Comparison of ENCODE assay signal across 8 mouse cellular contexts in genomic region chr4:135617783-135618470, GRCm38 (mm10). TPM values are rescaled to one million over a fixed set of nuclear protein-coding genes. Genes with fewer than 3 reads are reported as not detected.
DNase-seq lines count a peak whose midpoint lies in the region; ATAC-seq and TF ChIP-seq lines count a peak whose summit lies in the region.

No protein-coding gene starts in this region.

- intact Hi-C loops in gastrocnemius, postnatal 14 days (cut with DNase I; ENCODE audit: low total_unique reads): no loop called here

- no peak for ATAC-seq in kidney, embryonic 14.5 days (ENCODE audit: low FRiP score, low TSS enrichment)
- ATAC-seq in hindbrain, embryonic 15.5 days (ENCODE audit: low FRiP score, low read depth): no peak

- H3K4me2 ChIP-seq in kidney, embryonic 14.5 days (replicated peaks; ENCODE audit: low read depth, low read length): peak overlapping the region; percentile 12; the same call in 1 of the 2 replicates
- H3K4me2 ChIP-seq in hindbrain, embryonic 15.5 days: peak overlapping the region; percentile 27

- H3K4me1 ChIP-seq in kidney, embryonic 14.5 days (ENCODE audit: control insufficient read depth, insufficient read depth, low read length): no peaks in the 10 kb centered on the region
- peaks cover 6 to 24% of the 10 kb centered on the region in 2 experiments for H3K4me1 ChIP-seq in ES-E14 (ENCODE audit: control insufficient read depth in 2 of 2, insufficient read depth in 2 of 2, low read length in 2 of 2, poor library complexity in 1 of 2)
- peaks cover 9% of the 10 kb centered on the region for H3K4me1 ChIP-seq in hindbrain, embryonic 15.5 days (replicated peaks)

- H3K27ac ChIP-seq in kidney, embryonic 14.5 days (ENCODE audit: low read depth, low read length): no peak overlapping the region
- H3K27ac ChIP-seq in ES-E14 (ENCODE audit: insufficient read depth, low read depth, low read length, poor library complexity, severe bottlenecking): peak overlapping the region; percentile 74
- H3K27ac ChIP-seq in hindbrain, embryonic 15.5 days (replicated peaks): no peak overlapping the region

- H3K4me3 ChIP-seq in kidney, embryonic 14.5 days (ENCODE audit: low read length): no peak overlapping the region; the same call in 1 of the 2 replicates
- peak overlapping the region in 1 of 2 experiments; percentile 6; a peak in 1 of 4 replicates for H3K4me3 ChIP-seq in ES-E14 (ENCODE audit: insufficient read depth in 1 of 2, low read depth in 1 of 2, low read length in 2 of 2, poor library complexity in 1 of 2, severe bottlenecking in 1 of 2)
- H3K4me3 ChIP-seq in hindbrain, embryonic 15.5 days: no peak overlapping the region

- 0 out of 2 replicates have a peak, but pooled peaks cover 3% of the 10 kb centered on the region for H3K27me3 ChIP-seq in kidney, embryonic 14.5 days (ENCODE audit: control insufficient read depth, insufficient read depth, low read length)
- no peaks in the 10 kb centered on the region; the same call in 1 of the 2 replicates for H3K27me3 ChIP-seq in hindbrain, embryonic 15.5 days

- 16% methylated on average over 16 of the region's 16 CpGs for WGBS in kidney, embryonic 14.5 days
- 14% methylated on average over 14 of the region's 16 CpGs for WGBS in hindbrain, embryonic 15.5 days

- no peaks in the 10 kb centered on the region for H3K36me3 ChIP-seq in kidney, embryonic 14.5 days (ENCODE audit: control insufficient read depth, insufficient read depth, low read length)
- H3K36me3 ChIP-seq in ES-E14 (ENCODE audit: control insufficient read depth, insufficient read depth, low read length, poor library complexity, severe bottlenecking): no peaks in the 10 kb centered on the region
- H3K36me3 ChIP-seq in hindbrain, embryonic 15.5 days: no peaks in the 10 kb centered on the region

- H3K9ac ChIP-seq in kidney, embryonic 14.5 days (ENCODE audit: low read depth, low read length): no peak overlapping the region; the same call in 1 of the 2 replicates
- H3K9ac ChIP-seq in ES-E14 (ENCODE audit: insufficient read depth, low read depth, low read length, poor library complexity, severe bottlenecking): peak overlapping the region; percentile 14; the same call in 1 of the 2 replicates
- H3K9ac ChIP-seq in hindbrain, embryonic 15.5 days: no peak overlapping the region

- no peak for DNase-seq in kidney, adult 11 months
- no peak for DNase-seq in ES-E14 (ENCODE audit: low read depth, low spot score)
- peak; percentile 9 for DNase-seq in right cerebral cortex, postnatal 25 days
- no peak for DNase-seq in cerebellum, postnatal 10 days
- no peak for DNase-seq in gastrocnemius, postnatal 14 days
- no peak for DNase-seq in adrenal gland, postnatal 36 days

- in situ Hi-C loops in ES-E14 (cut with MboI; ENCODE audit: low sequenced_read_pairs in 2 of 2, unreplicated experiment in 2 of 2): no loop called here

- peaks cover 4% of the 10 kb centered on the region; the same call in 1 of the 2 replicates for H3K9me3 ChIP-seq in kidney, embryonic 14.5 days (ENCODE audit: control insufficient read depth, low read length)
- H3K9me3 ChIP-seq in ES-E14 (ENCODE audit: control insufficient read depth, insufficient read depth, low read depth, low read length): no peaks in the 10 kb centered on the region
- no peaks in the 10 kb centered on the region for H3K9me3 ChIP-seq in hindbrain, embryonic 15.5 days

TF ChIP-seq in ES-E14, 5 proteins besides CTCF, POLR2A, EP300 and RAD21:
- TF ChIP-seq CHD2 (IDR thresholded peaks at IDR 0.05; ENCODE audit: low read depth, low read length): no peak
- TF ChIP-seq MAFK (IDR thresholded peaks at IDR 0.05; ENCODE audit: insufficient read depth, low read depth, low read length): no peak
- TF ChIP-seq ZC3H11A (IDR thresholded peaks at IDR 0.05; ENCODE audit: borderline replicate concordance, low read depth, low read length): no peak
- TF ChIP-seq ZNF384 (IDR thresholded peaks at IDR 0.05; ENCODE audit: low read depth, low read length): peak; percentile 36; the same call in 1 of the 2 replicates

RNA-seq across cellular contexts. Expression of gene Grhl3, which starts 44.5 kb away (rescaled TPM):
- 1.4 and 2.3 TPM in 2 replicates for polyA plus RNA-seq in kidney, embryonic 14.5 days (2014; fragmentation: Nextera tagmentation; extraction: Ambion mirVana)
- 6.2 and 6.7 TPM in 2 replicates for total RNA-seq in ES-E14 (2012; rRNA removed)
- polyA plus RNA-seq in hindbrain, embryonic 15.5 days (2015; fragmentation: Nextera tagmentation; extraction: Ambion mirVana): 1.1 and 1.8 TPM in 2 replicates
- total RNA-seq in gastrocnemius, postnatal 14 days (2021): under 1 TPM; 0.16 to 0.29 TPM
- total RNA-seq in adrenal gland, postnatal 36 days (2021): not detected
